Mouse (Mus musculus) thymus, postnatal 4 days (tissue): ENCODE measurements around the gene Rhox4a.
"Not testable (repeated sequence)": the region's sequence is repeated elsewhere in the genome, so short reads cannot be mapped to it uniquely, and the experiment has no call there.

Source experiments
- DNase-seq: peaks from one replicate; pipeline ENCODE4 v3.0.0; 2021

Rhox4a gene

DNA sequence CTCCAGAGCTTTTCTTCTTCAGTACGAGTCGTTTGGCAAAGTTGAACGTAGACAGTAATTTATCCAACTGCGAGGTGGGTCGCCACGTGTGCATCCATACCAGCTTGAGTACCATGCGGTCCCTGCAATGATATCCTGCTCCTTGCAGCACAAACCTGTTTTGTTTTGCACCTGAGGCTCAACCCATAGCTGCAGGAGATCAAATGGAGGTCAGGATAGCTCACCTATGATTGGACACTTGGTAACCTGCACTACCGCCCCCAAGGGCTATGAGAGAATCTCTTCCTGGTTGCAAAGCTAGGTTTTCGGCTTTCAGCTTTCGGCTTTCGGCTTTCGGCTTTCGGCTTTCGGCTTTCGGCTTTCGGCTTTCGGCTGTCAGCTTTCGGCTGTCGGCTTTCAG, at the start of gene Rhox4a:
TSS of gene Rhox4a (plus strand) at position 301 of the 400 bp plus-strand sequence.
- DNase-seq: not testable (repeated sequence)

DNA sequence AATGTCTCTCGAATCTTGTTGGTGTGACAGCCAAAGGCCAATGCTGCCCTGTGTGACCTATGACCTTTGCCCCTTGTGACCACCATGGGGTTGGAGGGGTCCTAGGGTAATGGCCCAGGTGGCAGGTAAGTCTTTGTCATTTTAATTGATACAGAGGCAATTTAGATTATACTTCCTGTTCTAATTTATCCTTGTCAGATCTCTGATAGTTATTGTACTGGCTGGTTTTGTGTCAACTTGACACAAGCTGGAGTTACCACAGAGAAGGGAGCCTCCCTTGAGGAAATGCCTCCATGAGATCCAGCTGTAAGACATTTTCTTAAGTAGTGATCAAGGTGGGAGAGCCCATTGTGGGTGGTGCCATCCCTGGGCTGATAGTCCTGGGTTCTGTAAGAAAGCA, 43.0 kb upstream of the Rhox4a start, which contains the start of gene Rhox1:
TSS of gene Rhox1 (minus strand) at position 101 of the 400 bp plus-strand sequence.
- not testable (repeated sequence) for DNase-seq

DNA sequence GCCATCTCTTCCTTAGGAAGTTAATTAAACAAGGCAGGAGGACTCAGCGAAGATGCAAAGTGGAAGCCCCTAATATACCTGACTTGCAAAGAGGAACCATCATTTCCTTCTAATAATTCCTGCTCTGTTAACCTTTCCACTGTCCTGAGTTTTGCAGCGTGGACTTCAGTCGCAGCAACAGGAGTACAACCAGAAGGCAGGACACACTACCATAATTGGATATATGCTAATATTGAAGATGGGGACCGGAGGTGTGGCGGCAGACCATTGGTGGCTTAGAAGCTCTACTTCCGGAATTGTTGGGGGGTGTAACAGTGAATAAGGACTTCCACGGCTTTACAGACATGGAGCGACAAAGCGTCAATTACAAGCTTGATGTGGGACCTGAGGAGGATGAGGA, 20.5 kb upstream of the Rhox4a start, which contains the start of gene Rhox2a:
TSS of gene Rhox2a (plus strand) at position 301 of the 400 bp plus-strand sequence.
- DNase-seq: not testable (repeated sequence)

DNA sequence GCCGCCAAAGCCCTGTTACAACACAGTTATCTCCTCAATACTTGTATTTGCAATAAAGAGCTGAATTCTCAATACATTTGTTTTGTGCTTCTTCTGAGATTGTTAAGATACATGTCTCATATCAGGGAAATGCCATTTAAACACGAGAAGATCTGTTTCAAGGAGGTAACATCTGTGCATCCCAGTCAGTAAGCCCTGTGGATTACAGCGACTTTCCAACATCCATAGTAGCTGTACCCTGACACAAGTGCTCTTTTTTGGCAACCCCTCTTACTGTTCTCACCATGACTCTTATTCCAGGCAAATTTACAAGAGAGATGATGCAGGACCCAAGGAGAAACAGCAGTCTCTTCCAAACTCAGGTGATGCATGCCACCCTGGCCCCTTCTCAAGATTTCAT, 15.5 kb upstream of the Rhox4a start, which contains the start of gene Rhox3a:
TSS of gene Rhox3a (plus strand) at position 301 of the 400 bp plus-strand sequence.
- DNase-seq: not testable (repeated sequence)
